Mouse (Mus musculus) thymus, postnatal 25 days (tissue): ENCODE results near the gene Tmc7.

Experiments
- DNase-seq: peaks from one replicate; pipeline ENCODE4 v3.0.0; 2022

The Tmc7 gene

DNA sequence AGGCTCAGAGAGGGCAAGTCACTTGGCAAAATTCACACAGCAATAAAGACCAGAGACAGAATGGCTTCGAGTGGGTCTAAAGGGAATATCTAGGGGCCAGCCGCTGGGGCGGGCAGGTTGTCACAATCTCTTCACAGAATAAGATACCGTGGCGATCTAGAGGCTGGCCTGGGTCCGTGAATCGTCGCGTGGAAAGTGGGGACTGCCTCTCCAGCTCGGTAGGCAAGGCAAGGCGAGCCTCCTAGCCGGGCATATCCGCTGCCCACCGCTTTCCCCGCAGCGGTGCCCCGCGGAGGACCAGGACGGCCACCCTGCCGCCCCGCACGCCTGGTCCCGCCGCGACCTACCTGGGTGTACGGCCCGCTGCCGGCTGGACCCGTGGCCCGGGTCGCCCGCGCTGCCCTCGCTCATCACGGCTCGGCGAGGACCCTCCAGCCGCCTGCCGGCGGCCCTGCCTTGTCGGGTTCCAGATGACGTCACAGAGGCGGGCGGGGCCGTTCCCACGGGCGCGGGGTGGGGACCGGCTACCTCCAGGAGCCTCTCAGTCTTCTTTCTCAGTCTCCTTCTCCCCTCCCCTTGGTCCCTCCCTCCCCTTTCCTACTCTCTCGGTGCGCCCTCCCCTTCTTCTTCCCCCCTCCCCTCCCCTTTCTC lies at the start of gene Tmc7:
Gene Tmc7 (minus strand): TSS at position 480 of the 651 bp plus-strand sequence.
- DNase-seq, result peak; percentile 73

- no peak for DNase-seq
These were observed 49.4 kb upstream of the Tmc7 start for GRCm38 (mm10) chr7:118633951-118634350.

GRCm38 (mm10) chr7:118633094-118633493 lies 48.6 kb upstream of the Tmc7 start:
- DNase-seq, result no peak

GRCm38 (mm10) chr7:118627550-118628298 lies 43.2 kb upstream of the Tmc7 start:
- DNase-seq, result no peak

DNA sequence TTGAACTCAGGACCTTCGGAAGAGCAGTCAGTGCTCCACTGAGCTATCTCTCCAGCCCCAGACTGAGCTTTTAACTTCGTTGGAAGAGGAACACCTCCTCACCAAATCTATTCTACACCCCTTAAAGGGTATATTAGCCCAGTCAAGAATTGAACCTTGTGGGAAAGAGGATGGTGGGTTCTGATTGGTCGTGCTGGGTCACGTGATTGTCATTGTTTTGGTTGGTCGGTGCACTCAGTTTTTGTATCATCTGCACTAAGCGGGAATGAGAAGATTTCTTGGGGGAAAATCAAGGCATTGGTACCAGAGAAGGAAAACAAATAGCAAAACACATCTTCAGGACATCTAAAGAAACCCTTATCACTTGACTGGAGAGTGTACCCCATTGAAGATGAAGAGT lies 36.6 kb upstream of the Tmc7 start:
- DNase-seq, result no peak

GRCm38 (mm10) chr7:118620243-118620906 lies 35.8 kb upstream of the Tmc7 start:
- DNase-seq, result no peak

DNA sequence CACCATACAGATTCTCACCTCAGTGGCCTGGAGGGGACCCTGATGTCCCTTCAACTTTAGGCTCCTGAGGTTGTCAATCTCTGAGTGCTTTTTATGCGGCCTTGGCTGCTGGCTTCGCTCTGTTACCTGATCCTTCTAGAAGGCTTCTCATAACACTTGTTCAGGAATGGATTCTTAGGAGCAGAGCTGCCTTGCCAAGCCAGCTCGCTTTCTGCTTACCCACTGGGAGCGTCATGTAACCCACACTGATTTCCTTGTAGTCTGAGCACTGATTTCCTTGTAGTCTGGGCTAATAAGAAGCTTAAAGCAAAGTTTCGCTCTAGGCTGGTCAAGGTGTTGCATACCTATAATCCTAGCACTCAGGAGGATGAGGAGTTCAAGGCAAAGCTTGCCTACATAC lies 33.6 kb upstream of the Tmc7 start:
- DNase-seq, result no peak

- no peak for DNase-seq
These were observed 29.5 kb upstream of the Tmc7 start for GRCm38 (mm10) chr7:118614076-118614475.

DNA sequence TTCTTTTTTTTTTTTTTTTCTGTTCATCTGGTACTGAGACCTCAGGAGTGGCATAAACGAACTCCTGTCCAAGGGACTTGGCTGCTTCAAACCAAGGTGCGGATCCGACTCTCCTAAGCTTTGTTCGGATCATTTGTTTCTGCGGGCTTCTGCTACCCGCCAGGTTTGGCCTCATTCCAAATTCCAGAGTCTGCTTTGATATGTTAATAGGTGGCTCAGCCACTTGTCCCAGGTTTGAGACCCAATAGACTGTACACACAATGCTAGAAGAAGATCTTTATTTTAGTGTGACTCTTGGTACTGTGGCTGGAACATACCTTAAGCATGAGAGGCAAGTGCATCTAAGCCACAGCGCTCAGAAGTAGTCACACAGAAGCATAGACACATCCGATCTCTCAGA lies 27.4 kb upstream of the Tmc7 start:
- DNase-seq, result no peak

GRCm38 (mm10) chr7:118611185-118611749 lies 26.7 kb upstream of the Tmc7 start:
- DNase-seq, result no peak

GRCm38 (mm10) chr7:118610721-118611120 lies 26.2 kb upstream of the Tmc7 start:
- DNase-seq, result no peak

GRCm38 (mm10) chr7:118609815-118610214 lies 25.3 kb upstream of the Tmc7 start:
- no peak for DNase-seq

DNA sequence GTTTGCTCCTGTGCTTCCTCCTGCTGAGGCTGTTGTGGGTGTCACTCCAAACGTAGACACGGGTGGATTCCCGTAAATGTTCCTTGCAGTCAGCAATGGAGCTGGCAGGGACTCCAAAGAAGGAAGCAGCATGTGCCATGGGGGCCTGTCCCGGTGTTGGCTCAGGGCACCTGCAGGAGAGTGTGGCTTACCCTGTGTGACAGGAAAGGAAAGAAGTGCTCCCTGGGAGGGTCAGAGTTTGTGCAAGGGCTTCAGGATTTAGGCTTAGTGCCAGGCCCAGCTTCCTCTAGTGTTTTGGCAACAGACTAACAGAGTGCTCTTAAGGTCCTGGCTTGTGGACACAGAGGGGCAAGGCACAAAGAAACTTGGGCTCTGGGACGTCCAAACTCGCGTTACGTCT lies 20.3 kb upstream of the Tmc7 start:
- no peak for DNase-seq

- peak; percentile 25 for DNase-seq
These were observed 15.6 kb upstream of the Tmc7 start for GRCm38 (mm10) chr7:118599954-118600631.

GRCm38 (mm10) chr7:118597201-118597600 lies 12.7 kb upstream of the Tmc7 start, which contains the start of gene Tmc5:
Tmc5 (plus strand) TSS chr7:118597297.
- peak; percentile 79 for DNase-seq

DNA sequence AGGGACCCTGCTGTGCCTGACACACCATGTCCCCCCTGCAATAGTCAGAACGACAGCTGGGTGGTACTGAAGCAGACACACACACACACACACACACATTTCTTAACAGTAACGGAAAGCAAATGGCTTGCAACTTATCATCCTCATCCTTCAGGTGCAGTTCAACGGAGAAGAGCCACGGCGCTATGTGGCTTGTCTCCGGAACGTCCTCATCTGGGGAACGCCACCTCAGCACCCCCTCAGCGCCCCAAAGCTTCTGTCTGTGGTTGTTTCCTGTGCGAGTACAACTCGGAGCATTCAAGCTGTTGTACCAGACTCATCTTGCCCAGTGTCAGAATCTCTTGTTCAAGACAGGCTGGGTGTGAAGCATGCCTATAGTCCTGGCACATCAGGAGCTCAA lies 11.7 kb upstream of the Tmc7 start:
- DNase-seq, result peak; percentile 57

DNA sequence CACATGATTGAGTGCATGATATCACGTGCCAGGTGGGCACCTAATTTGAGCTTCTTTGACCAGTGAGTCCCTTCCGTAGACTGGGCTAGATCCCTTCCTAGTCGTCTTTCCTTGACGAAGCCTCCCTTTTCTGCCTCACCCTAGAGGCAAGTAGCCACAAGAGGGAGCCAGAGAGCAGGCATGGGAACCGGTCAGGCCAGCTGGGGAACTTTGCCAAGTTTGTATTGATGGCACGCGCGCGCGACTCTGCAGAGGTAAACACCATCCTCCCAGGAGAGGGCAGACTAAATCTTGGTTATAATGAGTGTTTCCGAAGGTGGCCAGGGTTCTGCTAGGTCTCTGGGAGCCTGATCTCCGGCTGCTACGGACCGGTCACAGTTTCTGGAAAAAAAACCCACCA lies 10.7 kb upstream of the Tmc7 start:
- DNase-seq, result peak; percentile 95

GRCm38 (mm10) chr7:118594611-118595010 lies 10.1 kb upstream of the Tmc7 start:
- no peak for DNase-seq

DNA sequence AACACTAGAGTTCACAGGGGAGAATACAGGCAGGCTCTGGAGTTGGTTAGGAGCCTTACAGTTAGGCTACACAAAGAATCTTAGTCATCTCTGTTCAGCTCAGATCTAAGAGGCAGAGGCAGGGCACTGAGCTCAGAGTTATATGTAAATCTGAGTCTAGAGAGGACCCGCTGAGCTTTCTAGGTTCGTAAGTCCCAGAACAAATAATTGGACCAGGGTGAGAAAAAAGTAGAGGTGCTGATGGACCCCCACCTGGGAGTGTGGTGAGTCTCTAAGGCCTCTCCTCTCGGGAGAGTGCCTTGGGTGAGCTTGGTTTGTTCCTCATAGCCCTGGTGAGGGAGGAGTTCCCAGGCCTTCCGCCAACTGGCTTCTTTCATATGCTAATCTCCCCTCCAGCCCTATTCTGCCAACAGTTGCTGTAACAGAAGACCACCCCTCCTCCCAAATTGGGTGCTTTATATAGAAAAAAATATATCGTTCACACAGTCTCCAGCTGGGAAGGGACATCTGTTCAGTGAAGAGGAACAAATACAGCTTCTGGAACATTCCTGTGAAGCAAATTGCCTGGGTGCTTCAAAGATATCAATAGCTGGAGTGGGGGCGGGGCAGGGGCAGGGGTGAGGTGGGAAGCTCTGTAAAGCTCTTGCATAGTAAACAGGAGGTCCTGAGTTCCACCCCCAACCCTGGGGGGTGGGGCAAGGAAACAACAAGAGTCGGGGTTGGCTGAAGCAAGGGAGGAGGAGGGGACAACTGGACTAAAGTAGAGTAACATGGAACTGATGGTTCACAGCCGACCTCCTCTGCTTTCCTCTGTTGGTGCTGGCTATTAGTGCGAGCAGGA lies 9.3 kb upstream of the Tmc7 start:
- peak; percentile 15 for DNase-seq

DNA sequence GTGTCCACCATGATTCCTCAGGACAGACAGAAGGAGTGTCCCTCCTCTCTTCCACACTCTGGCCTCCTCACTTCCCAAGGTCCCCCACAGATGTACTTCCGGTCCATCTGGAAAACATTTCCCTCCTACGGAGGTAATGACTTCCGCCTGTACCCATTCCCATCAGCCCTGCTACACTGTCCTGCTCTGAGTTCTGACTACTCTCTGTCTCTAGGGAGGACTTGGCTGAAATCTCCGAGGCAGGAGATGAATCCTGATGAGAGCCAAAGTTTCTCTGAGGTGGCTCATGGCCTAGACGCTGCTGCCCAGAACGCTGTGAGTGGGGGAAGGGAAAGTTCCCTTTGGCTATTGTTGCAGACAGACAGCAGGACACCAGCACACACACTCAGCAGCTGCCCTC lies 7.6 kb upstream of the Tmc7 start:
- no peak for DNase-seq

DNA sequence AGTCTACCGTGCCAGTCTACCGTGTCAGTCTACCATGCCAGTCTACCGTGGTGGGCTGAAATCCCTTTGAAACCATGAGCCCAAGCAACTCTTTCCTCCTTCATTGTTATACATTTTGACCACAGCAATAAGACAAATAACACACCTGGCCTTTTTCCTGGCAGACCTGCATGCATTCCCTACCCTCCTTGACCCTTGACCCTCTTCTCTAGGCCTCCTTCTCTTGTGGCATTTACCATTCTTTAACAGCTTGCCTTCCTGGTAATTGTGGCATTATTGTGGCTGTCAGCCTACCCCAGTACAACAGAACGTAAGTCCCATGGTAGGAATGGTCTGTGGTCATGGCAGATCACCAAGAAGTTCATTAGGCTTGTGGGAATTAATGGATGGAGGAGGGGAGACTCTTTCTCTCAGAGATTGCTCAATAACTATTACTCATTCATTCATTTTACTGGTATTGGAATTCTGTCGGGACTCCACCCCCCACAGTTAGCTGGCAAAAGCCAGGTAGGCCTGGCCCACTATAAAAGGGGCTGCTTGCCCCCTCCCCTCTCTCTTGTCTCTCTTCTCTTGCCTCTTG lies 6.3 kb upstream of the Tmc7 start:
- no peak for DNase-seq

DNA sequence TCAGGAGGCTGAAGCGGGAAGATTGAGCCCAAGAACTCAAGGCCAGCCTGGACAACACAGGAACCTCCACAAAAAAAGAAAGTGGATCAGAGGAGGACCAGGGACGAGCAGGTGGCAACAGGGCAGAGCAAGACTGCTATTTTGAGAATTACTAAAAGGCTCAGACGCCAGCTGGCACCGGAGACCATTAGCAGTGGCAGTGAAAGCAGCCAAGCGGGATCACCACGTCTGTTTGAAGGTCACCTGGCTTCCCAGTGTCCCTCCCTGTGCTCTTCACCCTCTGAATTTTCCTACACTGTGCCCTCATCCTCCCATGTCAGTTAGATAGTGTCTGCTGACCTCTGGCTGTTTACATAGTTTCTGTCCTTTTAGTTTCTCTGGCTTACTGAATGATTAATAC lies 1.3 kb upstream of the Tmc7 start:
- no peak for DNase-seq
